Mouse (Mus musculus) CH12F3 (cell line): ENCODE measurements around the gene Arhgef2.

ENCODE experiments used
- in situ Hi-C: fragments of 300-500 bp; cut with MboI; formaldehyde crosslinking; loops from 2 replicates; pipeline ENCODE4 v1.14.3; 2020; ENCODE audit warnings: low sequenced_read_pairs

Arhgef2 gene

DNA sequence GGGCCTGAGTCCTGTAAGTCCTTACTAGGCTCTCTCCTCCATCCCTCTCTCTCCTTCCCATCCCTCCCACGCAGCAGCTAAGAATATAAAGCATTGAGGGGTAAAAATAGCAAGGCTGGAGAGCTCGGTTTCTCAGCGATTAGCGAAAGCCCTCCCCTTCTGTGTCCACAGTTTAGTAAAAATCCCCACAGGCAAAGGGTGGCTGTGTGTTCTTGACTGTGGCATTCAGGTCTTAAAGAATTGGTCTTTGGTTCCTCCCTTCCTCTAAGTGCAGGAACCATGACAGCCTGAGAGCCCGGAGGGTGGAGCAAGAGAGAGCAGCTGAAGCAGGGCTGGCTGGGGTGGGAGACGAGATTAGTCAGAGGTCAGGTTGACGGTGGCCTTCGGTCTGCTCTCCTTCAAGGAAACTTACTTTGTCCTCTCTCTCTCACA lies 30.8 kb downstream of the Arhgef2 start:
- in situ Hi-C loops = no loop called here

DNA sequence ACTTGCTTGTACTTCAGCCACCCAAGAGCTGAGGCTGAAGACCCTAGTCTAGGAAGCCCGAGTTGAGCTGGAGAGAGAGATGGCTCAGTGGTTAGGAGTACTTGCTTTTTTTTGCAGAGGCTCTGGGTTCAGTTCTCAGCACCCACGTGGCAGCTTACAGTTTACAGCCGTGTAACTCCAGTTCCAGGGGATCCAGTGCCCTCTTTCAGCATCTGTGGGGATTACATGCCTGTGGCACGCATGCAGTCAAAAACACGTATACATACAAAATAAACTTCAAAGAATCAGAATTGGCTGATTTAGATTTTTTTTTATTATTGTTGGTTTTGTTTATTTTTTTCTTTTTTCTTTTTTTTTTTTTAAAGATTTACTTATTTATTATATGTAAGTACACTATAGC lies 31.4 kb downstream of the Arhgef2 start:
- in situ Hi-C loops = no loop called here

DNA sequence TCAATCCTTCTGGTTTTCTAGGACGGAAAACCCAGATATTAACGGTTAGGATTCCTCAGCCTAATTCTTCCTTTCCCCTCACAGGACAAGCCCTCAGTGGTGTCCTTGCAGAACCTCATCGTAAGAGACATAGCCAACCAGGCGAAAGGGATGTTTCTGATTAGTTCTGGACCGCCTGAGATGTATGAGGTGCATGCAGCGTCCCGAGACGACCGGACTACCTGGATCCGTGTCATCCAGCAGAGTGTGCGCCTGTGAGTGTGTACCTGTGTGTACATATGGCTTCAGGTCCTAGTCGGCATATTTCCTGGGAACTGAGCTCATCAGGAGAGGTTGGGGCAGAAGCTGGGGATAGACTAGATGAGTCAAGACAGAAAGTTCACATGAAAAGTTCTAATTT lies 33.5 kb downstream of the Arhgef2 start:
- in situ Hi-C loops = no loop called here

DNA sequence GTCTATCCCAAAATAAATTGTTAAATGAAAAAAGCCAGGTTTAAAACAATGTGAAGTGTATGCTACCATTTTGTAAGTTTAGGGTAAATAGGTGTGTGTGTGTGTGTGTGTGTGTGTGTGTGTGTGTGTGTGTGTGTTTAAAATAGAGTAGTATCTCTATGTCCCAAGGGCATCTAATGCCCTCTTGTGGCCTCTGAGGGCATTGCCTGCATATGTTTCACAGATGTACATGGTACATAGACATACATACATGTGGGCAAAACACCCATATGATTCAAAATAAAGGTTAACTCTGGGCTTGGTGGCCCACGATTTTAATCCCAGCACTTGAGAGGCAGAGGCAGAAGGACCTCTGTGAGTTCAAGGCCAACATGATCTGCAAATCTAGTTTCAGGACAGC lies 34.9 kb downstream of the Arhgef2 start:
- in situ Hi-C loops = loop anchor here (5.0 kb wide), 1 partner anchor 33 kb away; the partner anchor contains the start of gene Arhgef2

DNA sequence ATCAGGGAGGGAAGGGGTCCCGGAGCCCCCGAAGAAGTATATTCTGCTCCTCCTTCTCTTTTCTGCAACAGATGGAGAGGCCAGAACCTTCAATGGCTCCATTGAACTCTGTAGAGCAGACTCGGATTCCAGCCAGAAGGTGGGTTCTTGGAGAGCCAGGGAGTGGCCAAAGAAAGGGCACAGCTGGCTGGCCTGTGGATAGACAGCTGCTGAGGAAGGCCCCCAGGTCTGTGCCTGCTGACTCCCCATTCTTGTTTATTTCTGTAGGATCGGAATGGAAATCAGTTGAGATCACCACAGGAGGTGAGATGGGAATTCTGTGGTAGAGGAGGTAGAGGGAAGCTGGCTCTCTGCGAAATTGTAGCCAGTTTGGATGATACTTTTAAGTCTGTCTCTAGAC lies 37.3 kb downstream of the Arhgef2 start:
- in situ Hi-C loops = loop anchor here (5.0 kb wide), 1 partner anchor 36 kb away; the partner anchor contains the start of gene Arhgef2

DNA sequence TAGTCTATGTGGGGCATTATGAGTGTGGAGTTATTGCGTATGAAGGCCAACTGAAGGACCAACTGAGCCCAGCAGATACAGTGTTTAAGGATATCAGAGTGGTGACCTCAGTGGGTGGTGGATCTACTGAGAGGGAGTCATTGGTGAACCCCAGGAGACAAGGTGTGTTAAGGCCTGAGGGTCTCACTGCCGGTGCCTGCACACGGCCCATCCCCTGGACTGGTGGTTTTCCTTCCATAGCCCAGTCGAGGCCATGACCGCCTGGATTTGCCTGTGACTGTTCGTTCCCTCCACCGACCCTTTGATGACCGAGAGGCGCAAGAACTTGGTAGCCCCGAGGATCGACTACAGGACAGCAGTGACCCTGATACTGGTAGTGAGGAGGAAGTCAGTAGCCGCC lies 40.2 kb downstream of the Arhgef2 start:
- in situ Hi-C loops = no loop called here

DNA sequence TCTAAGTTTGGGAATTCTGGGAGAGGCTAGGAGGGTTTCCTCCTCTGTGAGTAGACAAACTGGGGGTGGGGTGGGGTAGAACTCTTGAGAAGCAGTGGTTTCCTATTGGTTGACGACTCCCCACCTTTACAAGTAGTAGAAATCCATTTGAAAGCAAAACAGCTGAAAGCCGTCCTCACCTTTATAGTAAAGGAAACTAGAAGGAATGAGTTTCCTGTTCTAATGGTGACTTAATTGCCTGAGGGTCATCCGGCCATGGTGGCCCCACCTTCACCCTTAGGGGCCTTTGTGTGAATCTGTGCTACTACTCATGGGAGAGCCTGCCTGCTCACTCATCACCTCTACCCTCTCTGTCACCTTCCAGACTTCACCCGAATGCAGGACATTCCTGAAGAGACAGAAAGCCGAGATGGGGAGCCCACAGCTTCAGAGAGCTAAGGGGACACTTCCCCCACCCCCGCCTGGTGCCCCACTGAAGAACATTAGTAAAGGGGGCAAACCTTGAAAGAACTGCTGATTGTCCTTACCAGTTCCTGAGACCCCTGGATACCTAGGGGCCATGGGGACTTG lies 40.7 kb downstream of the Arhgef2 start:
- in situ Hi-C loops = no loop called here

DNA sequence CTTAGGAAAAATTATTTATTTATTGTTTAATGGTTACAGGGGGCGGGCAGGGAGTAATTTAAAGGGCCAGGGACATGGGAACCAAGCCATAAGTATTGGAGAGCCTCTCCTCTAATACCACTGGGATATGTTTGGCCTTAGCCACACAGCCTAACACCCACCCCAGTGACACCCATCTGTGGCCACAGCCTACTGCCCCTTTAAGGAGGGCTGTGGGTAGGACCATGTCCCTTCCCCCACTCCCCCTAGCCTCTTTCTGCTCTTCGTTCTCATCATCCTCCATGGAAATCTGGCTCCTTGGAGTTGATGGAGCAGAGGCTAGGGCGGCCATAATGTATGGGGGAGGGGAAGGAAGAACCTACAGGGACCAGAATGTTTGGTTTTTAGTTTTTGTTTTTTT lies 41.3 kb downstream of the Arhgef2 start:
- in situ Hi-C loops = no loop called here

DNA sequence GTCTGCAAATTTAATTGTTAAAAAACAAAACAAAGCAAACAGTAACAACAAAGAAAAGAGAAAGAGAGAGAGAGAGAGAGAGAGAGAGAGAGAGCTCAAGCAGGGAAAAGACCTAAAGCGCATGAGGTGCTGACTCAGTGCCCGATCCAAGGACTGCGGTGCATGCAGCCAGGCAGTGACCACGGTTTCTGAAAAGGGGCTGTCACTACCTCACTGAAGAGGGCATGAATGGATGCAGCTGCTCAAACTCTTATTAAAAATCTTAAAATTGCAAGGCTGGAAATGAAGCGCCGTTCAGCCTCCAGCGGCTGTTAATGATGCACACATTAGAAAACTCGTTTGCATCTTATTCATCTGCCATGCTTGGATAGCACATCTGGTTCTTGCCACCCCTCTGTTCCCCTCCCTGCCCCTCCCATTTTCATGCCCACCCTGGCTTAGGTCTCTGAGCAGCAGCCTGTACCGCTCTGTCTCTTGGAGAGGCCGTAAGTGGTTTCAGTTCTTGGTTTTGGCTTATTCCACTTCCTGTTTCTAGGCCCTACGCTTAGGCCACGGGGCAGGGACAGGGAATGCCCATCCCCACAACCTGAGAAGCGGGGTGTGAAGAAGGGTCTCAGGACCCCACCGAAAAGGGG lies 42.1 kb downstream of the Arhgef2 start:
- in situ Hi-C loops = no loop called here

DNA sequence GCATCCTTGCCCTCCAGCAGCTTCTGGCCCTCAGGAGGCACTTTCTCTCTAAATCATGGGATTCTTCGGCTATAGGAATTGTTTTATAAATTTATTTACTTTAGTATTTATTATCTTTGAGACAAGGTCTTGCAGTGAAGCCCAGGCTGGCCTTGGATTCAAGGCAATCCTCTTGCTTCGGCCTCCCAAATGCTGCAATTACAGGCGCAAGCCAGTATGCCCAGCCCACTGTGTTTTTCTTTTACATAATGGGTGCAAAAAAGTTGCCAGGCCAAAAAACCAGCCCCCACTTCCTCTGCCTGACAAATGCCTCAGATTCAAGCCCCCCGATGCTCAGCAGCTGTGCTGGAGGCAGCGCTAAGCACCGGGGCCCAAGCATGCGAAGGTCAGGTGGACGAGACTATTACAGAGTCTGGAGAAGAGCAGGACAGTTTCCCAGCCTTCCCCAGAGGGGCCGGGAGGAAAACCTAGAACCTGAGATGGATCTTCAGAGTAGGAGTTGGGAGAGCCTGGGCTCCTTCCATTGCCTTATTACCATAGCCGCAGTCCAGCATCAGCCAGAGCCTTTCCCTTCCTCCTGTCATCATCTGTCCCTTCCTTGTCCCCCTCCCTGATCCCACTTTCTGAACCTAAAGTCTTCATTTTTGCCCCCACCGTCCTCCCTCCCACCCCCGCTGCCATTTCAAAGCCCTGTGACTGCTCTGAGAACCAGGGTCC lies 42.8 kb downstream of the Arhgef2 start:
- in situ Hi-C loops = no loop called here

DNA sequence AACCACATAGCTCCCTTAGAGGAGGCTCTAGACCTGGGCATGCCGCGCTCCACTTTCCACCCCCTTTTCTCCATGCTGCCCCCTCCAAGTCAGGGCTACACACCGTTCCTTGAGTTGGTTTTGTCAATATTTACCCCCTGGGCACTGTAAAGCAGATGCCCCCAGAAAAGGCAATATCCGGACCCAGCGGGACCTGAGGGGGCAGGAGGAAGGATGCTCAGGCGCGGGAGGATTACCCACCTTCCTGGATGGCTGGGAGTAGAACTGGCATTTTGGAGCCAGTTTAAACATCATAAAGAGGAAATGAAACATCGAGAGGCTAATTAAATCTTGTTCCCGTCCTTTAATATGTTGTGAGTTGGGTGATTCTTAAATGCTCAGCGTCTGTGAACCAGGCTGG lies 43.4 kb downstream of the Arhgef2 start:
- in situ Hi-C loops = no loop called here

DNA sequence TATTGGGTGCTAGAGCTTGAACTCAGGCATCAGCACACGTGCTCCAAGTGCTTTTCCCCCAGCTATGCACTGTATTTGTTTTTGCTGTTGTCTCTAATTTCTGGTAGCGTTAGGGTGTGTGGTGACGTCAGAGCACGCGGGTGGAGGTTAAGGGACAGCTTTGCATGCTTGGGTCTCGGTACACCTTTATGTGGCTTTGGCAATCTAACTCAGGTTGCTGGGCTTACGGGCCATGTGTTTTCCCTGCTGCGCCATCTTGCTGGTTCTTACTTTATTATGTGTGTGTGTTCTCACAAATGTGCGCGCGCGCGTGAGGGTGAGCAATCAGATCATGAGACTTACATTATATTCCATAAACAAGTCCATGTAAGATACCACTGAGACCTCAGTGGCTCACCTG lies 44.2 kb downstream of the Arhgef2 start:
- in situ Hi-C loops = no loop called here

DNA sequence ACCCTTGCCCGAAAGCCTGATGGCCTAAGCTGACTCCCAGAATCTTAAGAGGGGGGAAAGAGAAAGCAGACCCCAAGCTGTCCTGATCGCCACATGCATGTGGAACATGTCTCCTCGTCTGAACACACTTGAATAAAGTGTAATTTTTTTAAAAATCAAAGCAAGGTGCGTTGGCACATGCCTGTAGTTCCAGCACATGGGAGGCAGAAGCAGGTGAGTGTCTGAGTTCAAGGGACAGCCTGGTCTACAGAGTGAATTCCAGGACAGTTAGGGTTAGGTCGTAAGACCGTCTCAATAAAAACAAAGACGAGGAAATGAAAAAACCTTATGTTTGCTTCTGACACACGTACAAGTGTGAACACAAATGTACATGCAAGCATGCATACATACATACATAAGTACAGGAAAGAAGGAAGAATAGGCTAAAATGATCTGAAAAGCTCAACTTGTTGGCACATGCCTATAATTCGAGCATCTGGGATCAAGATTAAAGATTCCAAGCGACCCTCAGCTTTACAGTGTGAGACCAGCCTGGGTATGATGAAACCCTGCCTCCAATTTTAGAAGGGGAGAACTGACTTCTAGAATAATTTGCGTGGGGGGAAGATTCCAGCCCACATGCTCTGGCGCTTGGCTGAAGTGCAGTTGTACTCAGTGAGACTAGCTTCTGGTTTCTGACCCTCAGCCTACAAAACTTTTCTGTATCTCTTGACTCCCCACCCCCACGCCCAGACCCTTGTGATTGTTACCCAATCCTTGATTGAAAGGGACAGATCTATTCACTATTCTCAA lies 45.1 kb downstream of the Arhgef2 start:
- in situ Hi-C loops = no loop called here

DNA sequence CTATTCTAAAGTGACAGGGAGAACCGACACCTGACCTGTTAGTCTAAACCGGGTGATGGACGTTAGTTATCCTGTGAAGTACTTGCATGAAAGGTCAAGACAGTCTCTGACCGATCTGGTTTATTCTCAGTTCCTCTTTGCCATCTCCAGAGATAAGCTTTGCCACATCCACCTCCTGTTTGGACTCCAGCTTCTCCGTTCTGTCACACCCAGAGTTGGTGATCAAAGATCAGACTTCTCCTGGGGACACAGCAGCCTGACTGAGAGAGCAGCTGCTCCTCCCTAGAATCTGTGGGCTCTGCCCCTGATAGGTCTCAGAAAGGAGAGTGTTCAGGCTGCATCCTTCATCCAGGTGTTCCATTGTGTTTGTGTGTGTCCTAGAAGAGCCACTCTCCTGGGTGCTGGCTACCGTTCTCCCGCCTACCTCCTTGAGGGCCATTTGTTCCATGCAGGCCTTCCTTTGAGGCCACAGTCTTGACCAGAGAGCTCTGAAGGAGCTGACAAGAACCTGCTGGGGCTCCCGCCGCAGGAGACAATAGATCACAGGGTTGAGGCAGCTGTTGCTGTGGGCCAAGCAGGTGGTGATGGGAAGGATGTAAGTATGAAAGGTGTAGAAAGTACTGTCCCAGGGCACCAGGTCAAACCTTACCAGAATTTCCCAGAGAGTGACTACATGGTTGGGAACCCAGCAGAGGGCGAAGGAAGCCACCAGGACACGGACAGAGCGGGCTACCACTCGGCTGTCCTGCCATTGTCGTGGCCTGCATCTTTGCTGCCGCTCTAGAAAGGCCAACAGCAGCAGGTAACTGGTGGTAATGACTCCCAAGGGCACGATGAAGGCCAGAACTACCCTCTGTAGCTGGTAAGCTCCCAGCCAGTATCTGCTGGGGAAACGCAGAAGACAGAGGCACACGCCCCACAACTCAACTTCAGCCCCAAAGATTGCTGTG lies 46.2 kb downstream of the Arhgef2 start:
- in situ Hi-C loops = no loop called here

DNA sequence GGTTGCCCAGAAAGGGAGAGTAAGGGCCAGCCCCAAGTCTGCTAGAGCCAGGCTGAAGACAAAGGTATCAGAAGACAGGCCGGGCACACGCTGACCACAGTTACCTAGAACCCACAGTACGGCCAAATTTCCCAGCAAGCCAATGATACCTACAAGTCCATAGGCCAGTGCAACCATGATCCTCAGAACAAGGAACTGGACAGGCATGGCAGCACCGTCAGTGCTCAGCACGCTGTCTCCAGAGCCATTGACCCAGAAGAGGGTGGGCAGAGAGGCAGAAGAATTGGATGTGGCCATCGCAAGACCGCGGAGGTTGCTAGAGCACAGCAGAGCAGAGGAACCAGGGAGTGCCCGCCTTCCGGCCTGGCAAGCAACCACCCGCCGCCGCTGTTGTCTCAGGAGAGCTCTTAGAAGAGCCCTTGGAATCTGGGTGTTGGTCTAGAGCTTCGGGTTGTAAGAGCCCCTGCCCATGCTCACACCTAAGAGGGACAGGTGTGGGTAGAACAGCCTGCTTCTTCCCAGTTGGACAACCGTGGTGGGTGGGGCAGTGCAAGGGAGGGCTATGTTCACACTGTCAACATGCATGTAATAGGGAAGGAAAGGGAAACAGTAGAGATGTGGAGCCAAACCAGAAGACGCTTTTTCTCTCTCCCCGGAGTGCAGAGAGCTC lies 47.2 kb downstream of the Arhgef2 start, which contains the start of gene Rxfp4:
Gene Rxfp4, minus strand, starts transcription at position 297 of the 670 bp plus-strand sequence.
- in situ Hi-C loops = no loop called here

DNA sequence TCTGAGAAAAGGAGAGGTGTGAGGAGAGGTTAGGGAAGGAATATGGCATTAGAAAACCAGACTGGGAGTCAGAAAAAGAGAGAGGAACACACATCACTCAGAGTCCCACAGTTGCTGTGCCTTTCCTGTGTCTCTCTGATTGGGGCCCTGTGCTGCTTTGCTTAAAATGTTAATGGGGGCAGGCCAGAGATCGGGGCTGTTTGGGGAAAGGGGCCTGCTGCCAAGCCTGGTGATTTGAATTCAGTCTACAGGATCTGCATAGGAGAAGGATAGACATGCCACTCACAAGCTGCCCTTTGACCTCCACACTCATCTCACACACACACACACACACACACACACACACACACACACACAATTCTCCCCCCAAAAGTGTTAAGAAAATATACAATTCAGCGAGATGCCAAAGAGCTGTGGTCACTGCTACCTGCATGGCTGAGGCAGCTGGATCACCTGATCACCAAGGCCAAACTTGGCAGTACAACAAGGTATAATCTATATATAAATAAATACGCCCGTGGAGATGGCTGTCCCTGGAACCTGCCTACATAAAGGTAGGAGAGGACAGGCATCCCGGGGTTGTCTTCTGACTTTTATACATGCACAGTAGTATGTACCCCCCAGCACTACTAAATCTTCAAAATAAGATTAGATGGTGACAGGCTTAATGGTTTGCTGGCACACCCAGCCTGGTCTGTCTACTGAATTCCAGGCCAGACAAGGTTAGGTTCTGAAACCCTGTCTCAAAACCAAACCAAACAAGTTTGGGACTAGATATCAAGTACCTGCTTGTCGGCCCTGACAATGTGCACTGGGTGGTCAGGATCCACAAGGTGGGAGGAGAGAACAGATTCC lies 48.0 kb downstream of the Arhgef2 start:
- in situ Hi-C loops = no loop called here

DNA sequence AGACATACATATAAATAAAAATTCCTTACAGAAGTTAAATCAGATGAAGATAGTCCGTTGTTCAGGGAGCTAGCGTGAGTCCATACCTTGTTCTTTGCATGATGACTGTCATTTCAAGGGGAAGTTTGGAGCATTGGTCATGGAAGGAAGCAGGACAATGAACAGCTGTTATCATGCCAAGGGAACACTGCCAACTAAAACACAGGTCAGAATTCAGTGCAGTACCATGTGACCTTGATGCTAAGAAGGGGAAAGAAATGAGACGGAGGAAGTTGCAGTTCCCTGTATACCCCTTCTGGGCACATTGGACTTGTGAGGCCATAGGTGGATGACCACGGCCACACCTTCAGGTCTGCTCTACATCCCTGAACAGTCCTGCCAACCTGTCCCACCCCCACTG lies 48.9 kb downstream of the Arhgef2 start:
- in situ Hi-C loops = no loop called here

DNA sequence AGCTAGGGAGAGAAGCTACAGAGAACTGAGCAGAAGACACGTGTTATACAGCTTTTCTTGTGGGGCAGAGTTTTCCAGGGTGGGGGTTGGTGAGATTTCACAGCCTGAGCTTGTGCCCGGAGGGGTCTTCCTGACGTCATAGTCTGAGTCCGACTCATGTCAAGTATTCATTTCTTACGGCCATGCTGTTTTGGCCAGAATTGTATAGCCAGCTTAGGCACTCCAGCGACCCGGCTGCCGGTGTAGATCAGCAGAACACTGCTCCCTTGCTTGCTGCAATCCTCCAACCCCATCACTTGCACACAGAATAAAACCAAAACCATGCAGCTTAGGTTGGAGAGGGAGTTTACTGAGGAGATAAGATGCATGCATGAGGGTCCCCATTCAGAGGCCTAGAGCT lies 49.9 kb downstream of the Arhgef2 start:
- in situ Hi-C loops = no loop called here
